Mouse (Mus musculus): ENCODE data around the gene 5031439G07Rik. TPM values are rescaled to one million over a fixed set of nuclear protein-coding genes. Genes with fewer than 3 reads are reported as not detected.

Gene 5031439G07Rik
- polyA plus RNA-seq, 1 experiment from 2014 or later, result 14.1 TPM

- H3K4me2 ChIP-seq (ENCODE audit: low read length), result no peak overlapping the region
- H3K27ac ChIP-seq (ENCODE audit: low read depth, low read length), result no peak overlapping the region
- no peak for ATAC-seq
- no peaks in the 10 kb centered on the region for H3K9me3 ChIP-seq (replicated peaks; ENCODE audit: control insufficient read depth, low read length)
- 55% methylated on average over 7 of the region's 7 CpGs for WGBS
- H3K27me3 ChIP-seq (replicated peaks; ENCODE audit: control insufficient read depth, insufficient read depth, low read length), result no peaks in the 10 kb centered on the region
- no peak overlapping the region for H3K9ac ChIP-seq (ENCODE audit: low read length)
- H3K4me3 ChIP-seq (ENCODE audit: low read depth, low read length), result no peak overlapping the region
- H3K4me1 ChIP-seq (ENCODE audit: control insufficient read depth, insufficient read depth, low read length), result no peaks in the 10 kb centered on the region
- no peaks in the 10 kb centered on the region for H3K36me3 ChIP-seq (ENCODE audit: control insufficient read depth, insufficient read depth, low read length)
- no peak for DNase-seq (ENCODE audit: low spot score)
Measured at GRCm38 (mm10) chr15:84999911-85000310, 11.6 kb upstream of the 5031439G07Rik start.

- no peaks in the 10 kb centered on the region for H3K9me3 ChIP-seq (replicated peaks; ENCODE audit: control insufficient read depth, low read length)
- ATAC-seq, result no peak
- H3K36me3 ChIP-seq (ENCODE audit: control insufficient read depth, insufficient read depth, low read length), result no peaks in the 10 kb centered on the region
- no peaks in the 10 kb centered on the region for H3K4me1 ChIP-seq (ENCODE audit: control insufficient read depth, insufficient read depth, low read length)
- no peak overlapping the region for H3K4me2 ChIP-seq (ENCODE audit: low read length)
- DNase-seq (ENCODE audit: low spot score), result no peak
- H3K4me3 ChIP-seq (ENCODE audit: low read depth, low read length), result no peak overlapping the region
- no peak overlapping the region for H3K27ac ChIP-seq (ENCODE audit: low read depth, low read length)
- no peaks in the 10 kb centered on the region for H3K27me3 ChIP-seq (replicated peaks; ENCODE audit: control insufficient read depth, insufficient read depth, low read length)
- H3K9ac ChIP-seq (ENCODE audit: low read length), result no peak overlapping the region
- WGBS, result 77% methylated on average over 14 of the region's 14 CpGs
Measured at GRCm38 (mm10) chr15:84997768-84998454, 9.6 kb upstream of the 5031439G07Rik start.

- Histone ChIP-seq H3K4me2 (ENCODE audit: low read length) (no peak overlapping the region), H3K9me3 (replicated peaks; ENCODE audit: control insufficient read depth, low read length) (no peaks in the 10 kb centered on the region), H3K36me3 (ENCODE audit: control insufficient read depth, insufficient read depth, low read length) (no peaks in the 10 kb centered on the region), H3K27me3 (replicated peaks; ENCODE audit: control insufficient read depth, insufficient read depth, low read length) (no peaks in the 10 kb centered on the region), H3K27ac (ENCODE audit: low read depth, low read length) (no peak overlapping the region), H3K4me3 (ENCODE audit: low read depth, low read length) (no peak overlapping the region), H3K4me1 (ENCODE audit: control insufficient read depth, insufficient read depth, low read length) (no peaks in the 10 kb centered on the region), H3K9ac (ENCODE audit: low read length) (no peak overlapping the region)
- DNase-seq (ENCODE audit: low spot score), result peak; percentile 59
- ATAC-seq, result no peak
- 16% methylated on average over 1 of the region's 1 CpGs for WGBS
Measured at GRCm38 (mm10) chr15:84995967-84996366, 7.6 kb upstream of the 5031439G07Rik start.

GRCm38 (mm10) chr15:84995041-84995440 lies 6.7 kb upstream of the 5031439G07Rik start:
- Histone ChIP-seq H3K9me3 (replicated peaks; ENCODE audit: control insufficient read depth, low read length) (no peaks in the 10 kb centered on the region), H3K27ac (ENCODE audit: low read depth, low read length) (no peak overlapping the region), H3K9ac (ENCODE audit: low read length) (no peak overlapping the region), H3K27me3 (replicated peaks; ENCODE audit: control insufficient read depth, insufficient read depth, low read length) (no peaks in the 10 kb centered on the region), H3K4me1 (ENCODE audit: control insufficient read depth, insufficient read depth, low read length) (no peaks in the 10 kb centered on the region), H3K4me2 (ENCODE audit: low read length) (no peak overlapping the region), H3K36me3 (ENCODE audit: control insufficient read depth, insufficient read depth, low read length) (no peaks in the 10 kb centered on the region), H3K4me3 (ENCODE audit: low read depth, low read length) (no peak overlapping the region)
- DNase-seq (ENCODE audit: low spot score) (no peak), ATAC-seq (no peak)
- WGBS, result 57% methylated on average over 6 of the region's 6 CpGs

DNA sequence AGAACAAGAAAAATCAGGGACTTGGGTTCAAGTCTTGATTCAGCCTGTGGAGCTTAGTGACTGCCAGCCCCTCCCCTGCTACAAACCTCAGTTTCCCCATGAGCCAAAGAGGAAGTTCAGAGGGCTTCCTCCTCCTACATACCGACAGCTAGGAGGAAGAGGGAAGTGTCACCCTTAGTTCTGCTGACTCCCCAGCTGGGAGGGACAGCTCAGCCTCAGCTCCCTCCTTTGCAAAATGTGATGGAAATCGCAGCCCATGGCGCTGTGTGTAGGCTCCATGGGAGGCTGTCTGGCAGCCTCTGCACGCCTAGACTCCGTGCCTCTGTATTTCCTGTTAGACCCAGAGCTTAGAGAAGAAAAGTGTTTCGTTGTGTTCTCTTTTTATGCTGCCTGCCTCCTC lies 6.1 kb upstream of the 5031439G07Rik start:
- H3K4me3 ChIP-seq (ENCODE audit: low read depth, low read length), result no peak overlapping the region
- peaks cover 4% of the 10 kb centered on the region; the same call in 1 of the 2 replicates for H3K4me1 ChIP-seq (ENCODE audit: control insufficient read depth, insufficient read depth, low read length)
- ATAC-seq (no peak), DNase-seq (ENCODE audit: low spot score) (no peak)
- H3K27me3 ChIP-seq (replicated peaks; ENCODE audit: control insufficient read depth, insufficient read depth, low read length), result no peaks in the 10 kb centered on the region
- 33% methylated on average over 6 of the region's 6 CpGs for WGBS
- no peak overlapping the region for H3K9ac ChIP-seq (ENCODE audit: low read length)
- no peak overlapping the region for H3K27ac ChIP-seq (ENCODE audit: low read depth, low read length)
- H3K36me3 ChIP-seq (ENCODE audit: control insufficient read depth, insufficient read depth, low read length), result no peaks in the 10 kb centered on the region
- no peak overlapping the region for H3K4me2 ChIP-seq (ENCODE audit: low read length)
- no peaks in the 10 kb centered on the region for H3K9me3 ChIP-seq (replicated peaks; ENCODE audit: control insufficient read depth, low read length)

GRCm38 (mm10) chr15:84989771-84990170 lies 1.4 kb upstream of the 5031439G07Rik start:
- no peak for ATAC-seq
- Histone ChIP-seq H3K9ac (ENCODE audit: low read length) (no peak overlapping the region), H3K4me3 (ENCODE audit: low read depth, low read length) (no peak overlapping the region), H3K27me3 (replicated peaks; ENCODE audit: control insufficient read depth, insufficient read depth, low read length) (no peaks in the 10 kb centered on the region), H3K36me3 (ENCODE audit: control insufficient read depth, insufficient read depth, low read length) (no peaks in the 10 kb centered on the region), H3K9me3 (replicated peaks; ENCODE audit: control insufficient read depth, low read length) (no peaks in the 10 kb centered on the region), H3K27ac (ENCODE audit: low read depth, low read length) (no peak overlapping the region), H3K4me1 (ENCODE audit: control insufficient read depth, insufficient read depth, low read length) (peaks cover 22% of the 10 kb centered on the region; the same call in 1 of the 2 replicates), H3K4me2 (ENCODE audit: low read length) (no peak overlapping the region)
- 33% methylated on average over 7 of the region's 7 CpGs for WGBS
- peak; percentile 65 for DNase-seq (ENCODE audit: low spot score)

- DNase-seq (ENCODE audit: low spot score), result no peak
- ATAC-seq, result no peak
Measured at GRCm38 (mm10) chr15:84989098-84989497, 747 bp upstream of the 5031439G07Rik start.

GRCm38 (mm10) chr15:84987020-84987815 lies 1.1 kb downstream of the 5031439G07Rik start:
- no peaks in the 10 kb centered on the region for H3K36me3 ChIP-seq (ENCODE audit: control insufficient read depth, insufficient read depth, low read length)
- H3K9ac ChIP-seq (ENCODE audit: low read length), result peak overlapping the region; percentile 92
- H3K27ac ChIP-seq (ENCODE audit: low read depth, low read length), result peak overlapping the region; percentile 68; the same call in 1 of the 2 replicates
- H3K4me2 ChIP-seq (ENCODE audit: low read length), result peak overlapping the region; percentile 85
- peak; percentile 62 for ATAC-seq
- no peaks in the 10 kb centered on the region for H3K9me3 ChIP-seq (replicated peaks; ENCODE audit: control insufficient read depth, low read length)
- no peaks in the 10 kb centered on the region for H3K27me3 ChIP-seq (replicated peaks; ENCODE audit: control insufficient read depth, insufficient read depth, low read length)
- DNase-seq (ENCODE audit: low spot score), result peak; percentile 39
- peak overlapping the region; percentile 77 for H3K4me3 ChIP-seq (ENCODE audit: low read depth, low read length)
- H3K4me1 ChIP-seq (ENCODE audit: control insufficient read depth, insufficient read depth, low read length), result peaks cover 22% of the 10 kb centered on the region
- WGBS, result under 1% methylated on average over 35 of the region's 53 CpGs

More at GRCm38 (mm10) chr15:84989098-84989497, 747 bp upstream of the 5031439G07Rik start:
- H3K4me2 ChIP-seq (ENCODE audit: low read length), result no peak overlapping the region
- no peak overlapping the region for H3K9ac ChIP-seq (ENCODE audit: low read length)
- H3K27ac ChIP-seq (ENCODE audit: low read depth, low read length), result no peak overlapping the region
- H3K36me3 ChIP-seq (ENCODE audit: control insufficient read depth, insufficient read depth, low read length), result no peaks in the 10 kb centered on the region
- H3K27me3 ChIP-seq (replicated peaks; ENCODE audit: control insufficient read depth, insufficient read depth, low read length), result no peaks in the 10 kb centered on the region
- H3K9me3 ChIP-seq (replicated peaks; ENCODE audit: control insufficient read depth, low read length), result no peaks in the 10 kb centered on the region
- WGBS, result 78% methylated on average over 3 of the region's 3 CpGs
- no peak overlapping the region for H3K4me3 ChIP-seq (ENCODE audit: low read depth, low read length)
- H3K4me1 ChIP-seq (ENCODE audit: control insufficient read depth, insufficient read depth, low read length), result peaks cover 22% of the 10 kb centered on the region; the same call in 1 of the 2 replicates

Measured in forebrain, embryonic 14.5 days (tissue).